Mouse (Mus musculus): Measurements from ENCODE around the gene Cyth4.

DNA sequence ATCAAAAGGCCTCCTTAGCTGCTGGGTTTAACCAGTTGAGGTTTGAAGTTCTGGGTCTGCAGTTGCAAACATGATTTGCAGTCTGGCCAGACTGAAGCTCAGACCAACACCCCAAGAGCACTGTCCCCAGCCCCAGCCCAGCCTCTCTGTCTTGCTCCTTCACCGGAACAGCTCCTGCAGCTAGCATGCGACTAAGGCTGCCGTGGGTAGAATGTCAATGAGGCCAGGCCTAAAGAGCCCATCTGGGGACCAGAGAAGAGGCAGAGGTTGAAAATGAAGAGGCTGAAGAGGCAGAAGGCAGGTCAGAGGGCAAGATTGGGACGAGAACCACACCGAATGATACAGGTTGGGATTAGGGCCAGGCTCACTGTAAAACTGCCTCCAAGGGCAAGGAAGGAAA, 36.6 kb downstream of the Cyth4 start:
- TF ChIP-seq POLR2A (IDR thresholded peaks at IDR 0.05; ENCODE audit: borderline replicate concordance, low read depth, low read length): no peak
- TF ChIP-seq CTCF (IDR thresholded peaks at IDR 0.05; ENCODE audit: low read depth, low read length): no peak
